Mouse (Mus musculus) lung, postnatal 36 days (tissue): Measurements from ENCODE around the gene Steap2.

Source experiments
- DNase-seq: peaks from one replicate; pipeline ENCODE4 v3.0.0; 2022; ENCODE audit warnings: mixed read lengths

The Steap2 gene

GRCm38 (mm10) chr5:5663655-5664370, 30.6 kb downstream of the Steap2 start, which contains the start of gene Cfap69:
TSS of gene Cfap69 (minus strand) at chr5:5664239.
- DNase-seq = peak; percentile 79

DNA sequence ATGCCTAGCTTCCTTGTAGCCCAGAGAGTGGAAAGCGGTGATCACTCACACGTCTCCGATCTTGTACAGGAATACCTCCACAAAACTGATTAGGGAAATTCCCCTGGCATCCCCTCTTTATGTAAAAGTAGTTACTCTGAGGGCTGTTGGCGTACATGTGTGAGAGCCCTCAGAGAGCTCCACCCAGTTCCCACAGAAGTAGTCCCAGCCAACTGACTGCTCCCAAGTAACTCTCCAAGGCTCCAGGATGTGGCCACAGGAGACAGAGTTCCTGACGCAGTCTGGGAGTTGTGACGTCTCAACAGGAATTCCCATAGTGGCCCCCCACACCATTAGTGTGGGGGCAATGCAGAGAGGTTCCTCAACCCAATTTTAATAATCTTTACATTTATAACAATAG, 31.3 kb downstream of the Steap2 start:
- peak; percentile 26 for DNase-seq

DNA sequence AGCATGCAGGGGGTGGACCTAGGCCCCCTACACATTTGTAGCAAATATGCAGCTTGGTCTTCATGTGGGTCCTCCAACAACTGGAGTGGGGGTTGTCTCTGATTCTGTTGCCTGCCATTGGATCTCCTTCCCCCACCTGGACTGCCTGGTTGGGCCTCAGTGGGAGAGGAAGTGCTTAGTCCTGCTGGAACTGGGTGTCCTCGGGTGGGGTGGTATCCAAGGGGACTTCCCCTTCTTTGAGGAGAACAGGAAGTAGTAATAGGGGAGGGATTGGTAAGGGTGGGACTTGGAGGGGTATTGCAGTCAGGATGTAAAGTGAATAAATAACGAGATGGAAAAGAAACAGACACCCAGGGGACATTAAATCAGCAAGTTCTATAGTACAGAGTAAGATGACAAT, 35.7 kb downstream of the Steap2 start:
- no peak for DNase-seq

DNA sequence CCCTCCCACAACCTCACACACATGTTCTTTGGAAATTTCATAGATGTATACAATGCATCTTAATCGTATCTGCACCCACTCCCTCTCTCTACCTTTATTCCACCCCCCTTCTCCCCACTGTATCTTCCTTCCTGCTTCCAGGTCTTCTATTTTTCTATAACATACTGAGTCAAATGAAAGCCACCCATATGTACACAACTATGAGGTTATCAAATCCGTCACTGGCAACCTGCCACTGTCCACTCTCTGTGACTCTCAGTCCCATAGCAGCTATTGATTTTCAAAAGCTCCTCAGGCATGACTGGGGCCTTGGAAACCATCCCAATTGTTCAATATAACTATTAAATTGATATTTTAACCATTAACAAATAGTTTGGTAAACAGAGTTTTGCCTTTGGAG, 36.4 kb downstream of the Steap2 start:
- DNase-seq = no peak

- no peak for DNase-seq
These were observed 45.4 kb downstream of the Steap2 start for GRCm38 (mm10) chr5:5648817-5649569.

DNA sequence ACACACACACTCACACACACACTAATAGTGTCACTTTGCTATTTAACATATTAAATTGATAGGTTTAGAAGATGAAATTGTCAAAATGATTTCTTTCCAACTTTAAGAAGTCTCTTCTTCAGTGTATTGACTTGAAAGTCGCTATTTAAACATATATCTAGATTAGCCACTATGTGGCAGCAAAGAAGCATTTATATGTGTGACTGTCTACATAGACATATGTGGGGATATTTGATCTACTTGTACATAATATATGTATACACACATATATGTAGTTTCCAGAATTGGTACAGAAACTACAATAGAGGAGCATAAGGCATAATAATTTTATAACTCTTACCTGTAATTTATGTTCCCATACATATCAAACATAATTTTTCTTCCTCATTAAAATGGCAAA, 48.2 kb downstream of the Steap2 start:
- no peak for DNase-seq

- DNase-seq = no peak
These were observed 55.9 kb downstream of the Steap2 start for GRCm38 (mm10) chr5:5638496-5638895.

DNA sequence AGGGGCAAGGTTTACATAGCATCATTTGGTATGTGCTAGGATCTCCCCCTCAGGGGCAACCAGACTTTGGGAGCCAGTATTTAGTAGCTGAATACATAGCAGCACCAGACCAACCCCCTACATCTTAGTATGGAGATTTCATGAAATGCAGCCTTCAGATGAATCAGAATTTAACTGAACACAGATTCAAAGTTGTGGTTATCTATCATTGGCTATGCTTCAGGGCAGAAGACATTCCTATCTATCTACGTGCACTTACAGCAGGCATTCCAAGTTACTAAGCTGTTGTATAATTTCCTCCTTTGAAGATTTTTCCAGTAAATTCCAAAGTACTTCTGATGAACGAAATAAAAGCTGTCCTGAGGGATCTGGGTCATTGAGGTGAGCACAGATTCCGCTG, 68.9 kb downstream of the Steap2 start:
- DNase-seq = no peak

DNA sequence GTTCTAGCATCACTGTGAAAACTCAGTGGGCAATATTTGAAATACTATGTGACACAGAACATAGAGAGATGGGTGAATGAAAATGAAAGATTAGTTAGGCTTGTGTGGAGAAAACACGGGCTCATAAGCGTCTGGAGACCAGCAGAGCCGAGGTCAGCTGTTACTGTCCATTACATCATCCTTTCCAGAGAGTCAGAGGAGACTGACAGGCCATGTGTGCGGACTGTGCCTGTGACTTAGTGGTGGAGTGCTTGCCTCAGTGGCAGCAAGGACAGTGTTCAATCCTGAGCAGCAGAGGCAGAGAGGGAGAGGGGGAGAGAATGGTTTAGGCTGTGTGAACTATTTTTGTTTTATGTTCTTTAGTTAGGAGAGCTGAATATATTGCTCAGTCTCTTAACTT, 76.0 kb downstream of the Steap2 start:
- DNase-seq = no peak
